Mouse (Mus musculus) ES-E14 (cell line): ENCODE results near the gene Alg2. TPM values are rescaled to one million over a fixed set of nuclear protein-coding genes. Genes with fewer than 3 reads are reported as not detected.

Experiments used
- DNase-seq: peaks from one replicate; pipeline ENCODE4 v3.0.0-alpha.2; 2013; ENCODE audit warnings: low read depth, low spot score
- H3K27ac ChIP-seq: 2 replicates; pipeline ENCODE4 v1.5.1; 2012; ENCODE audit warnings: low read depth, mild to moderate bottlenecking, low read length, moderate library complexity, mixed read lengths; ENCODE audit not compliant: poor library complexity, insufficient read depth, severe bottlenecking
- H3K36me3 ChIP-seq: 2 replicates; pipeline ENCODE4 v1.6.1; 2012; ENCODE audit warnings: mild to moderate bottlenecking, low read length, moderate library complexity, mixed read lengths; ENCODE audit not compliant: control insufficient read depth, poor library complexity, insufficient read depth, severe bottlenecking
- H3K4me1 ChIP-seq, 2 experiments: fragments of 150-350 bp in 1 of 2; sonication (generic) in 1 of 2; 2 replicates each; pipeline ENCODE4 v1.6.1; 2012; ENCODE audit warnings: low read length in 2 of 2, mild to moderate bottlenecking in 1 of 2, mixed read lengths in 1 of 2; ENCODE audit not compliant: control insufficient read depth in 2 of 2, insufficient read depth in 2 of 2, poor library complexity in 1 of 2
- H3K4me3 ChIP-seq, 2 experiments: fragments of 150-350 bp in 1 of 2; sonication (generic) in 1 of 2; 2 replicates each; pipeline ENCODE4 v1.5.1; 2012; ENCODE audit warnings: low read length in 2 of 2, low read depth in 1 of 2, mild to moderate bottlenecking in 1 of 2, mixed read lengths in 1 of 2; ENCODE audit not compliant: insufficient read depth in 1 of 2, poor library complexity in 1 of 2, severe bottlenecking in 1 of 2
- H3K9ac ChIP-seq: 2 replicates; pipeline ENCODE4 v1.6.1; 2012; ENCODE audit warnings: low read depth, mild to moderate bottlenecking, low read length, mixed read lengths; ENCODE audit not compliant: poor library complexity, insufficient read depth, severe bottlenecking
- H3K9me3 ChIP-seq: fragments of 150-350 bp; sonication (generic); 2 replicates; pipeline ENCODE4 v1.6.1; 2012; ENCODE audit warnings: low read depth, mild to moderate bottlenecking, low read length; ENCODE audit not compliant: control insufficient read depth, insufficient read depth
- CHD2 ChIP-seq: IDR thresholded peaks from 2 replicates; pipeline ENCODE4 v1.6.1; 2014; ENCODE audit warnings: mild to moderate bottlenecking, low read depth, low read length, inconsistent platforms
- HCFC1 ChIP-seq: IDR thresholded peaks from 2 replicates; pipeline ENCODE4 v1.6.1; 2012; ENCODE audit warnings: low read length, inconsistent platforms, borderline replicate concordance; ENCODE audit not compliant: insufficient read depth
- MAFK ChIP-seq: IDR thresholded peaks from 2 replicates; pipeline ENCODE4 v1.6.1; 2014; ENCODE audit warnings: mild to moderate bottlenecking, low read depth, low read length, inconsistent platforms; ENCODE audit not compliant: insufficient read depth
- ZC3H11A ChIP-seq: IDR thresholded peaks from 2 replicates; pipeline ENCODE4 v1.6.1; 2012; ENCODE audit warnings: low read depth, mild to moderate bottlenecking, inconsistent platforms, low read length, borderline replicate concordance
- ZNF384 ChIP-seq: IDR thresholded peaks from 2 replicates; pipeline ENCODE4 v1.6.1; 2012; ENCODE audit warnings: low read depth, low read length, inconsistent platforms
- in situ Hi-C, 2 experiments: fragments of 600-800 bp; cut with MboI; formaldehyde crosslinking; loops; one replicate each; pipeline ENCODE4 v1.15.1; 2025; ENCODE audit warnings: low sequenced_read_pairs in 2 of 2, inconsistent platforms in 1 of 2; ENCODE audit not compliant: unreplicated experiment in 2 of 2
- total RNA-seq: library from RNA; depleted of rRNA; stranded (reverse); fragments of 300-350 nt; gene quantifications from 2 replicates; pipeline ENCODE4 v1.2.3, GENCODE M21; 2012

Gene Alg2
- total RNA-seq, 1 experiment = 21.8 TPM

GRCm38 (mm10) chr4:47435566-47436360 lies 38.4 kb downstream of the Alg2 start:
- H3K9me3 ChIP-seq = no peaks in the 10 kb centered on the region
- no peak overlapping the region for H3K27ac ChIP-seq
- peaks cover 0 to 10% of the 10 kb centered on the region in 2 experiments; a peak in 2 of 4 replicates for H3K4me1 ChIP-seq
- no peak overlapping the region for H3K4me3 ChIP-seq
- in situ Hi-C loops = no loop called here
- TF ChIP-seq ZC3H11A = no peak
- no peak for TF ChIP-seq CHD2
- no peak for TF ChIP-seq ZNF384
- peak; percentile 47; the same call in 1 of the 2 replicates for TF ChIP-seq MAFK
- TF ChIP-seq HCFC1 = no peak
- 0 out of 2 replicates have a peak overlapping the region, but pooled peaks have one; percentile 8 for H3K9ac ChIP-seq
- H3K36me3 ChIP-seq = no peaks in the 10 kb centered on the region
- DNase-seq = no peak

- Histone ChIP-seq H3K9ac (no peak overlapping the region), H3K9me3 (no peaks in the 10 kb centered on the region), H3K36me3 (no peaks in the 10 kb centered on the region), H3K4me3 (no peak overlapping the region), H3K27ac (no peak overlapping the region), H3K4me1 (peaks cover 0 to 10% of the 10 kb centered on the region in 2 experiments; a peak in 2 of 4 replicates)
- DNase-seq = no peak
- in situ Hi-C loops = no loop called here
- no peak for TF ChIP-seq HCFC1
- TF ChIP-seq CHD2 = no peak
- TF ChIP-seq ZNF384 = no peak
- no peak for TF ChIP-seq ZC3H11A
- TF ChIP-seq MAFK = no peak
Observed at GRCm38 (mm10) chr4:47435131-47435530, 39.0 kb downstream of the Alg2 start.

- no peak overlapping the region for H3K9ac ChIP-seq
- TF ChIP-seq ZNF384 (no peak), HCFC1 (no peak), ZC3H11A (no peak), MAFK (no peak)
- no peak overlapping the region for H3K27ac ChIP-seq
- H3K36me3 ChIP-seq = no peaks in the 10 kb centered on the region
- H3K4me1 ChIP-seq = peaks cover 0 to 8% of the 10 kb centered on the region in 2 experiments; a peak in 2 of 4 replicates
- H3K9me3 ChIP-seq = no peaks in the 10 kb centered on the region
- H3K4me3 ChIP-seq = no peak overlapping the region
- in situ Hi-C loops = no loop called here
- no peak for DNase-seq
Observed at GRCm38 (mm10) chr4:47432766-47433165, 41.4 kb downstream of the Alg2 start.

DNA sequence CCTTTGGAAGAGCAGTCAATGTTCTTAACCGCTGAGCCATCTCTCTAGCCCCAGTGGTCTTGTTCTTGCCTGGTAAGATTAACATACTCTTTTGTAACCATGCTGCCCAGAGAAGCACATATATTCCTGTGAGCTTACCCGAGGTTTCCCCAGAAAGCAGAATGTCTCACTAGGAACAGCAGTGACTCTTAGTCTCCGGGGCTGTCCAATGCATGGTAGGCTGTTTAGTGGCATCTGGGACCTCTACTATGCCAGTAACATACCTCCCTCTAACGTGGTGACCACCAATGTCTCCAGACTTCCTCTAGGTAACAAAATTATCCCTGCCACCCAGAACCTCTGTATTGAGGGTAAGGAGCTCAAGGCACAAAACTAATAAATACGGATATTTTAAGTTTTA lies 43.1 kb downstream of the Alg2 start:
- no peak overlapping the region for H3K27ac ChIP-seq
- no peak overlapping the region for H3K9ac ChIP-seq
- TF ChIP-seq CHD2 = no peak
- TF ChIP-seq MAFK = no peak
- TF ChIP-seq ZC3H11A = no peak
- no peaks in the 10 kb centered on the region for H3K9me3 ChIP-seq
- in situ Hi-C loops = no loop called here
- DNase-seq = no peak
- no peaks in the 10 kb centered on the region for H3K36me3 ChIP-seq
- H3K4me1 ChIP-seq = peaks cover 0 to 2% of the 10 kb centered on the region in 2 experiments; a peak in 2 of 4 replicates
- no peak overlapping the region for H3K4me3 ChIP-seq

- Histone ChIP-seq H3K4me3 (no peak overlapping the region), H3K9me3 (no peaks in the 10 kb centered on the region), H3K9ac (no peak overlapping the region), H3K27ac (no peak overlapping the region), H3K36me3 (no peaks in the 10 kb centered on the region), H3K4me1 (no peaks in the 10 kb centered on the region; a peak in 1 of 4 replicates)
- no peak for TF ChIP-seq ZC3H11A
- no peak for TF ChIP-seq CHD2
- TF ChIP-seq MAFK = no peak
- no peak for TF ChIP-seq ZNF384
- no peak for TF ChIP-seq HCFC1
- DNase-seq = no peak
- in situ Hi-C loops = no loop called here
Observed at GRCm38 (mm10) chr4:47430557-47430956, 43.6 kb downstream of the Alg2 start.
